Mouse (Mus musculus) cerebellum, adult 2 months (tissue): ENCODE measurements at regions not wholly inside any gene's neighbourhood (a gene's known extent, or its start where the extent isn't known, plus 50 kb on each side); places are given as distances from the start of the nearest gene placed in this dataset.

Experiments used
- DNase-seq, 2 experiments: peaks; one replicate each; pipeline ENCODE4 v3.0.0; 2021
- H3K27ac ChIP-seq: fragments of 200-500 bp; 2 replicates; pipeline ENCODE4 v1.5.1; 2012; ENCODE audit warnings: low read length, control low read depth, inconsistent platforms; ENCODE audit not compliant: insufficient read depth
- H3K27me3 ChIP-seq: fragments of 200-500 bp; 2 replicates; pipeline ENCODE4 v1.6.1; 2012; ENCODE audit warnings: inconsistent platforms, mild to moderate bottlenecking, low read length, moderate library complexity; ENCODE audit not compliant: control insufficient read depth, insufficient read depth
- H3K4me1 ChIP-seq: fragments of 200-500 bp; 2 replicates; pipeline ENCODE4 v1.6.1; 2011; ENCODE audit warnings: low read length; ENCODE audit not compliant: control insufficient read depth, insufficient read depth
- H3K4me3 ChIP-seq: fragments of 200-500 bp; replicated peaks from 2 replicates; pipeline ENCODE3; 2011; ENCODE audit warnings: mild to moderate bottlenecking, low read depth, low read length, control low read depth; ENCODE audit not compliant: insufficient read depth
- CTCF ChIP-seq: fragments of 200-500 bp; IDR thresholded peaks from 2 replicates; pipeline ENCODE4 v1.5.1; 2011; ENCODE audit warnings: low read depth, mild to moderate bottlenecking, control low read depth, low read length, moderate library complexity, borderline replicate concordance; ENCODE audit not compliant: insufficient read depth
- POLR2A ChIP-seq: fragments of 200-500 bp; IDR thresholded peaks from 2 replicates; pipeline ENCODE4 v1.6.1; 2011; ENCODE audit warnings: low read length, control low read depth, borderline replicate concordance; ENCODE audit not compliant: insufficient read depth
- WGBS: fragments of 180-500 bp; shearing (Covaris S2); methylation state at CpG from one replicate; pipeline ENCODE4 v1.1.7; 2018; 5-methylcytosine and 5-hydroxymethylcytosine counted together

DNA sequence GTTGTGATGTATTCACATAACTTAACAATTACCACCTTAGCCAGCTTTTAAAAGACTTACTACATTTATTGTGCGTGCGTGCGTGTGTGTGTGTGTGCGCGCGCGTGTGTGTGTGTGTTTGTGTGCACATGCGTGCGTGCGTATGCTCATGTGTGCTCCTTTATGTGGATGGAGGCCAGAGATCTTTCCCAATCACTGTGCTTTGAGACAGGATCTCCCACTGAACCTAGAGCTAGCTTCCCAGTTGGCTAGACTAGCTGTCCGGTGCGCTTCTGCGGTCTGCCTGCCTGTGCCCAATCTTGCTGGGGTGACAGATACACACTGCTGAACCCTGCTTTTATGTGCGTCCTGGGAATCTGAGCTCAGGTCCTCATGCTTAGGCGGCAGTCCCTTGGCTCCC lies 50.1 kb upstream of the Arhgap29 start:
- TF ChIP-seq POLR2A (no peak), CTCF (no peak)
- 87% methylated on average over 15 of the region's 15 CpGs for WGBS
- DNase-seq = no peak
- Histone ChIP-seq H3K4me3 (no peak overlapping the region), H3K4me1 (no peaks in the 10 kb centered on the region), H3K27me3 (no peaks in the 10 kb centered on the region), H3K27ac (no peak overlapping the region)

DNA sequence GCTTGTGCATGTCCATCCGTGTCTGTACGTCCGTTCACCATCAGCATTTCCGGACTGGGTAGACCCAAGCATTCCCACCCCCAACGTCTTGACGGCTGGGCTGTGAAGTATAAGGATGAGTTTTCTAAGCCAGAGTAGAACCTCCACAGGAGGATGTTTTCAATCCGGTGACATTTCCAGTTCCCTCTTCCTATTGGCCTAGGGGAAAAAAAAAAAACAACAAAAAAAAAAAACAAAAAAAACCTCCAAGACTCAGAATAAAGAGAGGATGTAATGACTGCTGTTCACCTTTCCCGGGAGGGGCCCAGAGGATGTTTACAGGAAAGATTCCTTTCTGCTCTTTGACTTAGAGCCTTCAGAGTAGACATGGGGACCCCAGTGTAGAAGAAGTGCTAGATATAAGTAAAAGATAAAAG lies 51.9 kb upstream of the Arhgap29 start:
- H3K27ac ChIP-seq = no peak overlapping the region
- DNase-seq = no peak
- no peaks in the 10 kb centered on the region for H3K27me3 ChIP-seq
- TF ChIP-seq POLR2A (no peak), CTCF (no peak)
- no peaks in the 10 kb centered on the region for H3K4me1 ChIP-seq
- WGBS = 84% methylated on average over 8 of the region's 8 CpGs
- no peak overlapping the region for H3K4me3 ChIP-seq

DNA sequence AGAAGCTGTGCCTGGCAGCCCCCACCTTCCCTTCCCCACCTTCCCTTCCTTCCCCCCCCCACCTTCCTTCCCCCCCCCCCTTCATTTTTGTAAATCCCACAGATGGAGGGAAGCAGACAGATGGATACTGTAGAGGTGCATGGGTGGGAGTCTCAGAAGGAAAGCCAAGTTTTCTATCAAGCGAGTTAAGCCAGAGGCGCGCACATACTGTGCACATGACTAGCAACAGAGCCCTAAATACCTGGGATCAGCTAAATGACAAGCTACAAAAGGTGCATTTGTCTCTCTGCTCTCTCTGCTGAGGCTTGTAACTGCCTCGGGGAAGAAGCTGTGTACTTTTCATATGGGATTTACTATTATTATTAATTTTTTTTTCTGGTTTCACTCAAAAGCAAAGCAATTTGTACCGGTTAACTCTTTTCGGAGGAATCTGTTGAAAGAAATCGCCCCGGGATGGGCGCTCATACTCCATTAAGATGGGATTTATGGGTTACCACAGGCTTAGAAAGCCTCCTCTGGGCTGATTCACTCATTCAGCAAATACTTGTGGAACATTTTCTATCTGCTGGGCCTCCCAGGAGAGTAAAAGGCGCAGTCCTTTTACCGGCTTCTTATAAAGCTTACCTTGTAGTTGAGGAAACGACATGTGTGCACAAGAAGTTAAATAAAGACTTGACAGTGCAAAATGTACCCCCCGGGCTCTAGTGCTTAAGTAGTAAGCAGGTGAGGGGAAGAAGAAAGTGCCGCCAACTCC lies 54.3 kb upstream of the Arhgap29 start:
- 80% methylated on average over 14 of the region's 14 CpGs for WGBS
- no peak overlapping the region for H3K4me3 ChIP-seq
- no peak for DNase-seq
- no peak overlapping the region for H3K27ac ChIP-seq
- H3K27me3 ChIP-seq = no peaks in the 10 kb centered on the region
- H3K4me1 ChIP-seq = no peaks in the 10 kb centered on the region
- TF ChIP-seq POLR2A (no peak), CTCF (no peak)

DNA sequence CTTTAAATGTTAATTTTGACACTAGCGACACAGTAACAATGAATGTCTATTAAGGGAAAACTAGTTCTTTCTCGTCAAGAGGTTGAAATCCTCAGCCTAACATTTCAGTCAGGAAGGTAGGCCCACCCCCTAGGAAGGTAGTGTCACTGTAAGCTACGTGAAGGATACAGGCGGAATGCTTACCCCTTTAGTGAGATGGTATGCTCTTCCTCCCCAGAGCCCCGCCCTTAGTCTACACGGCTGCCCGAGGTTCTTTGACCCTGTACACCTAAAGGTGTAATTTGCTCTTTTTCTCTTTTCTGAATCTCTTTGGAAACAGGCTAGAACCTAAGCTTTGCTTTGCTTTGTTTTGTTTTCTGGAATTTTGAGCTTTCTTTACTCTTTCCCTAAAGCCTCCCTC lies 58.7 kb upstream of the Arhgap29 start:
- no peak overlapping the region for H3K4me3 ChIP-seq
- no peaks in the 10 kb centered on the region for H3K27me3 ChIP-seq
- H3K27ac ChIP-seq = no peak overlapping the region
- TF ChIP-seq CTCF (no peak), POLR2A (no peak)
- WGBS = 77% methylated on average over 7 of the region's 7 CpGs
- DNase-seq = no peak
- H3K4me1 ChIP-seq = no peaks in the 10 kb centered on the region

DNA sequence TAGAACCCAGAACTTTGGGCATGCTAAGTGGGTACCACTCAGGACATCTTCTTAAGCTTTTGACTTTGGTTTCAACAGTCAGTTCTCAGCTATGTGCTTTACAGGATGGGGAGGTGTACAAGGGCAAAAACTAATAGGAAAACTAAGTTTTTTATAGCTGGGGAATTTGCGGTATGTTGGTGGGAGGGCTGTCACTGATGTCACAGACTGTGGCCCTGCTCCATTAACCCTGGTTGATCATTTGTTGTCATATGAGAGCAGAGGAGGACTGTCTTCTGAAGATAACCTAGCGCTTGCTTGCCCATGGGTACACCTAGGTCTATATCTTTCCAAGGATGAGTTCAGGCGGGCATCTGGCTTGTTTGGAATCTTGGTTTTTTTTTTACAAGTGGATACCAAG lies 59.7 kb upstream of the Arhgap29 start:
- H3K27ac ChIP-seq = no peak overlapping the region
- no peaks in the 10 kb centered on the region for H3K27me3 ChIP-seq
- WGBS = 92% methylated on average over 3 of the region's 3 CpGs
- H3K4me1 ChIP-seq = no peaks in the 10 kb centered on the region
- no peak overlapping the region for H3K4me3 ChIP-seq
- TF ChIP-seq CTCF (no peak), POLR2A (no peak)
- DNase-seq = no peak

DNA sequence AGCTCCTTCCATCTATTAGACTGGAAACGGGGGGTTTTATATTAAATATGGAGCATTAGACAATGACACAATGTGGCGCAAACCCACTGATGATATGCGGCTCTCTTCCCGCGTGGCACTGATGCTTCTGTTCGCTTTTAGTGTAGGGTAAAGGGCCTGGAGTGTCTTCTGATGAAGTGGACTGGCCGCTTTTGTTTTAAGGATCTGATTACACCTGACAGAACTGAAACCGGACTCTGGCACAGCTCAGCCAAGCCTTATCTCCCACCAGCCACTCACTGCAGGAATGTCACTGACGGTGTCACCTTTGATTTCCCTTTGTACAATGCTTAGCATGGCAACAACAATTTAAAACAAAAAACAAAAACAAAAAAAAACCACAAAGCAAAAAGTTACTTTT lies 61.0 kb upstream of the Arhgap29 start:
- no peak for DNase-seq
- TF ChIP-seq CTCF = no peak
- TF ChIP-seq POLR2A = no peak
- no peaks in the 10 kb centered on the region for H3K4me1 ChIP-seq
- no peak overlapping the region for H3K27ac ChIP-seq
- WGBS = 74% methylated on average over 9 of the region's 9 CpGs
- no peak overlapping the region for H3K4me3 ChIP-seq
- no peaks in the 10 kb centered on the region; the same call in 1 of the 2 replicates for H3K27me3 ChIP-seq

DNA sequence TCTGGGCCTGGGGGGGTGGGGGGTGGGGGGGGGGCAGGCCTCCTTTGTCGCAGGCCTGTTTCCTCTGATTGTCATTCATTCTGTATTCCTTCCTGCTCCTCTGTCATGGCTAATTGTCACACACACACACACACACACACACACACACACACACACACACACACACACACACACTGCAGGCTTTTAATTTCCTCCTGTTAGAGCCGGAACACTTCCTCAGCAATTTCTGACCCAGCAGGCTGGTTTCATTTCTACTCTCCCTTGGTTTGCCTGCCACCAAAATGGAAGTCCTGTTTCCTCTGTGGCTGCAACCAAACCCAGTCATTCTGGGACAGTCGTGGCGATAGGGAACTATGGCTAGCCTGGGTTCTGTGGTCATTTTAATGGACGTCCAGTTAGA lies 61.8 kb upstream of the Arhgap29 start:
- no peak for DNase-seq
- TF ChIP-seq CTCF (no peak), POLR2A (no peak)
- Histone ChIP-seq H3K4me1 (no peaks in the 10 kb centered on the region), H3K27me3 (no peaks in the 10 kb centered on the region; the same call in 1 of the 2 replicates), H3K27ac (no peak overlapping the region), H3K4me3 (no peak overlapping the region)
- 64% methylated on average over 5 of the region's 5 CpGs for WGBS

DNA sequence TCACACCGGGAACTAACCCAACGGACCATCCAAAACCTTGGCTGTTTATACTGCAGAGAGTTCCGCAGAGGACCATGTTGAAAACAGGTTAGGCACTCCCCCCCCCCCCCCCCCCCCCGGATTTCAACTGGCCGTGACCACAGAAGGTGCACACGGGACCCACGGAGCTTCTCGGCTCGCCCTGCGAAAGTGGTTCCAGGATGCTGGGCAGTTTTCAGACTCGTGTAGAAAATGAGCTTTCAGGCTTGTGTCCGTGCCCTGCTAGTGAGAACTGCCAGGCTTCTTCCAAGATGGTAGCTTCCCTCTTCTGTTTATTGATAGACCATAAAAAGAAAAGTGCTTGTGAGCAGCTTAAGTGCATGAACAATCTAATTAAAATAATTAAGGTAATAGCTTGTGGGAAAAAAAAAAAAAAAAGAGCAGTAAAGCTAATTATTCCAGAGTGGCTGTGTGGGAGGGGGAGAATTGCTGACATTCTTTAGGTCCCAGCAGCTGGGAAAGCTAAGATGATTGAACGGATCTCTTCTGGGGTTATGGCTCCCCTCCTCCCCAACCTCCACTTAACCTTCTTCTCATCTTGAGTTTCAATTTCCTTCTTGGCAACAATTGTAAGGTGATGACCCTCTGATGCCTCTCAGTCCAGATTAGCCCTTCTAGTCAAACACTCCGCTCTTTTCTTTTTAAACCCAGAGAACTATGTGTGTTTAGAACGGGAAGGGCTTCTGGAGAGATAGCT lies 65.3 kb upstream of the Arhgap29 start:
- 42% methylated on average over 15 of the region's 15 CpGs for WGBS
- Histone ChIP-seq H3K27me3 (no peaks in the 10 kb centered on the region; the same call in 1 of the 2 replicates), H3K4me3 (no peak overlapping the region), H3K27ac (no peak overlapping the region), H3K4me1 (no peaks in the 10 kb centered on the region)
- TF ChIP-seq CTCF (no peak), POLR2A (no peak)
- no peak for DNase-seq
